Mouse (Mus musculus) hindbrain, embryonic 16.5 days (tissue): ENCODE measurements around the gene Emc7. TPM values are rescaled to one million over a fixed set of nuclear protein-coding genes. Genes with fewer than 3 reads are reported as not detected.
"Not testable (repeated sequence)": the region's sequence is repeated elsewhere in the genome, so short reads cannot be mapped to it uniquely, and the experiment has no call there.

Source experiments
- ATAC-seq: fragments of 200-750 bp; cut with Nextera tagmentation; 2 replicates; pipeline ENCODE4 v1.8.0; 2017; ENCODE audit warnings: moderate TSS enrichment, moderate library complexity
- H3K27ac ChIP-seq: fragments of 300-500 bp; sonication (generic); 2 replicates; pipeline ENCODE4 v1.5.1; 2014; ENCODE audit warnings: low read depth, mild to moderate bottlenecking, control low read depth, low read length, moderate library complexity
- H3K27me3 ChIP-seq: fragments of 300-500 bp; sonication (generic); replicated peaks from 2 replicates; pipeline ENCODE4 v1.6.1; 2014; ENCODE audit warnings: low read length; ENCODE audit not compliant: control insufficient read depth, insufficient read depth
- H3K36me3 ChIP-seq: fragments of 300-500 bp; sonication (generic); 2 replicates; pipeline ENCODE4 v1.6.1; 2014; ENCODE audit warnings: mild to moderate bottlenecking, low read length, moderate library complexity, mixed read lengths; ENCODE audit not compliant: control insufficient read depth, insufficient read depth
- H3K4me1 ChIP-seq: fragments of 300-500 bp; sonication (generic); 2 replicates; pipeline ENCODE4 v1.6.1; 2014; ENCODE audit warnings: low read depth, low read length; ENCODE audit not compliant: control insufficient read depth, insufficient read depth
- H3K4me2 ChIP-seq: fragments of 300-500 bp; sonication (generic); 2 replicates; pipeline ENCODE4 v1.6.1; 2014; ENCODE audit warnings: mild to moderate bottlenecking, low read length, control low read depth, moderate library complexity
- H3K4me3 ChIP-seq: fragments of 300-500 bp; sonication (generic); 2 replicates; pipeline ENCODE4 v1.5.1; 2014; ENCODE audit warnings: mild to moderate bottlenecking, low read length, control low read depth, moderate library complexity
- H3K9ac ChIP-seq: fragments of 300-500 bp; sonication (generic); 2 replicates; pipeline ENCODE4 v1.6.1; 2014; ENCODE audit warnings: low read depth, mild to moderate bottlenecking, control low read depth, low read length, moderate library complexity
- H3K9me3 ChIP-seq: fragments of 300-500 bp; sonication (generic); 2 replicates; pipeline ENCODE4 v1.6.1; 2014; ENCODE audit warnings: mild to moderate bottlenecking, low read length, moderate library complexity; ENCODE audit not compliant: control insufficient read depth
- WGBS: fragments of 180-500 bp; shearing (Covaris S2); extraction: QIAGEN DNeasy Blood & Tissue Kit; methylation state at CpG from one replicate; pipeline ENCODE4 v1.1.7; 2014; 5-methylcytosine and 5-hydroxymethylcytosine counted together
- polyA plus RNA-seq: library from polyadenylated mRNA; unstranded; fragments of >200 nt; fragmentation: Nextera tagmentation; extraction: Ambion mirVana; gene quantifications from 2 replicates; pipeline ENCODE4 v1.2.1, GENCODE M21; 2015

The Emc7 gene
- polyA plus RNA-seq, 1 experiment from 2014 or later: 26.4 TPM

DNA sequence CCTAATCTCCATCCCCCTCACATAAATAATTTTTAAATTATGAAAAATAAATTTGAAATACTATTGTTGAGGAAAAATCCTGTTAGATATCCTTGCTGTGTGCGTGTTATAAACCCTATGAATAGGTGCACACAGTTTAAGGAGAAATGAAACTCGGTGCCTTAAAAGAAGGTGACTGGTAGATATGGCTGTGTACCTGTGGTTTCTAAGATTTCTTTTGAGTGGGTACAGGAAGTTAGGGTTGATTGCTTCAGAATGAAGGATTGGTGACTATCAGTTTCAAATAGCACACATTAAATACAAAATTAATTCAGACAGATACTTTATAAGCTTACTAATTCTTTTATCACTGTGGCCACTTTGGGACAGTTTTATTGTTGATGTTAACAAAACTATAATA is 17.2 kb upstream of the Emc7 start:
- Histone ChIP-seq H3K4me2 (no peak overlapping the region), H3K9me3 (no peaks in the 10 kb centered on the region), H3K27ac (no peak overlapping the region), H3K4me1 (no peaks in the 10 kb centered on the region), H3K36me3 (no peaks in the 10 kb centered on the region), H3K9ac (no peak overlapping the region), H3K27me3 (no peaks in the 10 kb centered on the region), H3K4me3 (no peak overlapping the region)
- ATAC-seq: no peak
- 91% methylated on average over 2 of the region's 2 CpGs for WGBS

DNA sequence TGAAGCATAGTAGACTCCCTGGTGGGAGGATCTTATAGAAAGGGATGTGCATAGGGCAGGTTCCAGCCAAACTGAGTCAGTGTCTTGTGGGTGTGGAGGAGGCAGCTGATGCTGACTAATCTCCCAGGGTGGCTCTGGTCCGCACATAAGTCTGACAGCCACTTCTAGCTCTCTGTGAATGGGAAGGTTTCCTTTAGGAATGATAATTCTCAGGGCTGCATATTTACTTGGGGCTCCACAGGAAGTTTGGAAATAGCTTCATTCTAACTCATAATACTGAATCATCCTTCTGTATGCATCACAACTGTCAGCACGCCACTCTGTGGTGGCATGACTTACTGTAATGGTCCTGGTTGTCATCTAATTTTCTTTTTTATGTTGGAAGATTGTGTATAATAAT is 11.3 kb upstream of the Emc7 start:
- no peak for ATAC-seq
- WGBS: 63% methylated on average over 2 of the region's 2 CpGs
- H3K27me3 ChIP-seq: no peaks in the 10 kb centered on the region
- no peaks in the 10 kb centered on the region for H3K36me3 ChIP-seq
- no peak overlapping the region for H3K4me3 ChIP-seq
- no peak overlapping the region for H3K27ac ChIP-seq
- no peaks in the 10 kb centered on the region for H3K4me1 ChIP-seq
- no peak overlapping the region for H3K9ac ChIP-seq
- no peak overlapping the region for H3K4me2 ChIP-seq
- H3K9me3 ChIP-seq: no peaks in the 10 kb centered on the region

DNA sequence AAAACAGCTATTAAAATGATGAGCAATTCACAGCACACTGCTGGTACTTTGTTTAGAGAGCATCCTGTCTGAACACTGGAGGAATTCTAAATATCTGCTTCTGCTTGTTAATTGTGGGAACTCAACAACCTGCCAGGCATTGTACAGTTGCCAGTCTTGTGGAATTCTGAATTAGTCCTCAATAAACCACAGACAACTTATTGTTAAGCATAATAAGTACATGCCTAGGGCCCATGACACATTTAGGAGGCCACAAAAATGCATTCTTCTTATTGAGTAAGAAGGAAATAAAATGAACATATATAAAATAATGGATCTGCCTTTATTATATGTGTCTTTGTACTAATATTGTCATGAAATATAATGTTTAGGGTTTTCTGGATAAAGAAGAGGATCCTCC is 9.3 kb upstream of the Emc7 start:
- Histone ChIP-seq H3K4me1 (no peaks in the 10 kb centered on the region), H3K4me3 (no peak overlapping the region), H3K27me3 (no peaks in the 10 kb centered on the region), H3K9ac (no peak overlapping the region), H3K36me3 (no peaks in the 10 kb centered on the region), H3K4me2 (no peak overlapping the region), H3K27ac (no peak overlapping the region), H3K9me3 (no peaks in the 10 kb centered on the region)
- ATAC-seq: no peak

DNA sequence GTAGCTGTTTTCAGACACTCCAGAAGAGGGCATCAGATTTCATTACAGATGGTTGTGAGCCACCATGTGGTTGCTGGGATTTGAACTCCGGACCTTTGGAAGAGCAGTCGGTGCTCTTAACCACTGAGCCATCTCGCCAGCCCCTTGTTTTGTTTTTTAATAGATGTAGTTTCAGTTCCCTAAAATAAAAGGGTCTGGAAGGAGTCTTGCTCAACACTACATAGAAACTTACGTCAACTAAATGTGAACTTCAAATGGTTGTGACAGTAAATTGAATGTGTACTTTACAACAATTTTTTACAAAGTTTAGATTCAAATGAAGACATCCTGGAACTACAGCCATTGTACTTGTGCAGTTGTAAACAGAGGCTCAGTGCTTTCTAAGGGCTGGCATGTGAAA is 6.8 kb upstream of the Emc7 start:
- ATAC-seq: not testable (repeated sequence)

DNA sequence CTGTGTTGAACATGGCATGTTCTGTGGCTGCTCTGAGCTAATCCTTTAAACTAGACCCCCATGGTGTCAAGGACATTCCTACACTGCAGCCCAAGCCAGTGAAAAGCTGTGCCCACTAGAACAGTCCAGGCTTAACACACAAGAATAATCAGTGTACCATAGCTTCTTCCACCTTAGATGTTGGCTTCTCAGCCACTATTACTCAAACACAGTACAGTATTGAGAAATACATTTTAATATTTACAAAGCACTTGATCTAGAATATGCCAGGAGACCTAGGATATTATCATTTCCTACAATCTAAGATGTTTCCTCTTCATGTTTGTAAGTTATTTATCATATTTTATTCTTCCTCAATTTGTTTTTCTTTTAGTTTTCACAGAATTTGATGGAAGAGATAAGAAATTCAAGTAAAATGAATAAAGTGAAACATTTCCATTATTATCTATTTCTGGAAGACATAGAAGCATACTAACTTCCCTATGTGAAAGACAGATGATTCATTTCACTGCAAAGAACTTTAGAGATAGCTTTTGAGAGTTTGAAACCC is 6.2 kb upstream of the Emc7 start:
- H3K9me3 ChIP-seq: no peaks in the 10 kb centered on the region

More for the DNA sequence above, 6.8 kb upstream of the Emc7 start:
- not testable (repeated sequence) for H3K4me1 ChIP-seq, H3K36me3 ChIP-seq, H3K9ac ChIP-seq, H3K27ac ChIP-seq, H3K4me3 ChIP-seq, H3K4me2 ChIP-seq, H3K27me3 ChIP-seq, H3K9me3 ChIP-seq
- 71% methylated on average over 4 of the region's 4 CpGs for WGBS

DNA sequence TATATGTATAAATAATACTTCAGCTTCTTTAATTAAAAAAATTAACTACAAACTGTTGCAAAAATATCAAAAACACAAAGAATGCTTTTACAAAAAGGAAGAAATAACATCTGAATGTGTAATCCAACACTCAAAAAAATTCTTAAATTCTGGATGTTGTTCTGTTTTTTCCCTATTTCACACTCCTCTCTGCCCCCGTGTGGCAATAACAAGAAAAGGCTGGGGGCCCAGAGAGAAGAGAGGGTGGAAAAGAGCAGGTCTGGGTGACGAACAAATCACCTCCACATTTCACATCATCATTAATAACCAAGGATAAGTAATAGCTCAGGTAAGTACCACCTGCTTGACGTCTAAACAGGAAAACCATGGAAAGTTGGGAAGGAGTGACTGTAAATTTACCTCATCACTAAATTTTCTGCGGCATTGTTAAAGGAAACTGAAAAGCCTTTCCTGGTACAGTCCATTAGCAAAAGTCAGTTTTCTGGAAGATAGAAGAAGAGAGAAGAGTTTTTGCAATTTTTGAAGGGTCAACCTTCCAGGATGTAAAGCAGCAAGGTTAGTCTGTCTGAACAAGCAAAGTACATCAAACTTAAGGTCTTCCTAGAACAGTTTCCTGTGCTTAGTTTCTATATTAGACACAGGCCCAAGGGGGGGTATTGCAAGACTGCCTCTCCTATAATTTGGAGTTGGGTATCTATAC is 5.0 kb upstream of the Emc7 start:
- H3K36me3 ChIP-seq: no peaks in the 10 kb centered on the region
- H3K4me1 ChIP-seq: peaks cover 2% of the 10 kb centered on the region; the same call in 1 of the 2 replicates
- no peak overlapping the region for H3K4me2 ChIP-seq
- no peak overlapping the region for H3K4me3 ChIP-seq
- no peaks in the 10 kb centered on the region for H3K9me3 ChIP-seq
- H3K27me3 ChIP-seq: no peaks in the 10 kb centered on the region
- no peak overlapping the region for H3K9ac ChIP-seq
- WGBS: 39% methylated on average over 4 of the region's 4 CpGs
- no peak overlapping the region for H3K27ac ChIP-seq
- ATAC-seq: no peak

More for the DNA sequence above, 6.2 kb upstream of the Emc7 start:
- no peak overlapping the region for H3K9ac ChIP-seq
- no peak overlapping the region for H3K27ac ChIP-seq
- no peaks in the 10 kb centered on the region for H3K36me3 ChIP-seq
- no peak for ATAC-seq
- no peak overlapping the region for H3K4me2 ChIP-seq
- H3K4me1 ChIP-seq: no peaks in the 10 kb centered on the region
- no peak overlapping the region for H3K4me3 ChIP-seq
- H3K27me3 ChIP-seq: no peaks in the 10 kb centered on the region

DNA sequence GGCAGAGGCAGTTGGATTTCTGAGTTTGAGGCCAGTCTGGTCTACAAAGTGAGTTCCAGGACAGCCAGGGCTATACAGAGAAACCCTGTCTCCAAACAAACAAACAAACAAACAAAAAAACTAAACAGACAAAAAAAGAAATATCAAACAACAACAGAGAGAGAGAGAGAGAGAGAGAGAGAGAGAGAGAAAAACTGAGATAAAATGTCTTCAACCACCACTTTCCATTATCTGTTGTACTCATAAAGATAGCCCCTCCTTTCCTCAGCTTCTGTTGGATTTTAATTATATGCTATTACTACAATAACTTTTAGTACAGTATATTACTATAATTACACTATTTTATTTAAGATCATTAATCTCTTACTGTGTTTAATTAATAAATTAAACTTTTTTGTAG is 2.3 kb upstream of the Emc7 start:
- not testable (repeated sequence) for H3K9ac ChIP-seq, H3K9me3 ChIP-seq, H3K27ac ChIP-seq, ATAC-seq, H3K4me3 ChIP-seq, H3K36me3 ChIP-seq, H3K27me3 ChIP-seq, H3K4me2 ChIP-seq
- H3K4me1 ChIP-seq: peaks cover 13% of the 10 kb centered on the region

DNA sequence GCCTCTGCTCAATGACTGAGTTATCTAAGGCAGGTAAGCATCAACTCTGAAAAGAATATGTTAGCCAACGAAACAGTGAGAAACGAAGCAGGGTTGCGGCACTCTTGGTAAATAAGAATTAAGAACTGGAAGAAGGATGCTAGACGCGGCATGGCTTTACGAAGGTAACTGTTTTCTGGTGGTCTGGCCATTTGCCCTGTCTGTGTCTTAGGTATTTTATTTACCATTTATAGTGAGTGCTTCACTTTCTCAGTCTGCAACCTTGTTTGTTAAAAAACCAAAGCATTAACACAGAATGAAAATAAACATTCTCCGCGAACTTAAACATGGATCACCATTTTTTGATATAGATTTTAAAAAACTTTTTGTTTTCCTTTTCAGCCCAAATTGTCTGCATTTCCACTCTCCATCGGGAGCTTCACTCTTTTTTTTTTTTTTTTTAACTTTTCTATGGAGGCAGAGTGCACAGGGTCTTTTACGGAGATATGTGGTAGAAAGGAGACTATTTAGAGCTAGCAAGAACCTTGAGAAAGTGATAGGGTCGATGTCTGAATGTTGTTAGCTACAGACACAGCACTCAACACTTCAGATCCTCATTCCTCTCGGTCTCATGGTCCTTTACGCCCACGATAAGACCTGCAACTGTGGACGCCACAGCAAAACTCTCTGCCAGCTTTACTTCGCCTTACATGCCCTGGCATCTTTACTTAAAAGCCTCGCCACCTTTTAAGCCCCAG is 504 bp upstream of the Emc7 start:
- Histone ChIP-seq H3K36me3 (no peaks in the 10 kb centered on the region), H3K4me2 (peak overlapping the region; percentile 67), H3K9ac (peak overlapping the region; percentile 82), H3K9me3 (no peaks in the 10 kb centered on the region), H3K27me3 (no peaks in the 10 kb centered on the region), H3K4me1 (peaks cover 13% of the 10 kb centered on the region), H3K4me3 (peak overlapping the region; percentile 71), H3K27ac (peak overlapping the region; percentile 68; the same call in 1 of the 2 replicates)
- peak; percentile 85; the same call in 1 of the 2 replicates for ATAC-seq
- 33% methylated on average over 17 of the region's 17 CpGs for WGBS

DNA sequence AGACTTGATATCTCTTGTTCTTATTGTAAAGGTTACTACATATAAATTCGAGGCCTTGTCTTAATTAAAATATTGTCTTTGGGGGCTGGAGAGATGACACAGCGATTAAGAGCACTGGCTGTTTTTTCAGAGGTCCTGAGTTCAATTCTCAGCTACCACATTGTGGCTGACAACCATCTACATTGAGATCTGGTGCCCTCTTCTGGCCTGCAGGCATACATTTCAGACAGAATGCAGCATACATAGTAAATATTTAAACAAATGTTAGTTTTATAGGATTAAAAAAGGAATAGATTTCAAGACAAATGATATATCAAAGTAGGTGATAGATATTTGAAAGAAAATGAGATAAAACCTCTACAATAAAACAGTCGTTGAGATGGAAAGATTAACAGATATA is 5.8 kb downstream of the Emc7 start:
- no peak overlapping the region for H3K4me3 ChIP-seq
- H3K9me3 ChIP-seq: no peaks in the 10 kb centered on the region
- no peak for ATAC-seq
- no peak overlapping the region for H3K4me2 ChIP-seq
- H3K4me1 ChIP-seq: peaks cover 11% of the 10 kb centered on the region
- H3K27me3 ChIP-seq: no peaks in the 10 kb centered on the region
- WGBS: 95% methylated on average over 3 of the region's 3 CpGs
- H3K36me3 ChIP-seq: peaks cover 16% of the 10 kb centered on the region
- no peak overlapping the region for H3K9ac ChIP-seq
- H3K27ac ChIP-seq: no peak overlapping the region
